Mouse (Mus musculus): Measurements from ENCODE around the gene Sez6l.

- TF ChIP-seq POLR2A (IDR thresholded peaks at IDR 0.05; ENCODE audit: insufficient read depth, low read depth, low read length) (no peak), CTCF (IDR thresholded peaks at IDR 0.05) (no peak)
Observed at GRCm38 (mm10) chr5:112607119-112607518, 30.1 kb upstream of the Sez6l start.
